Mouse (Mus musculus): ENCODE results near the gene Dennd1a. TPM values are rescaled to one million over a fixed set of nuclear protein-coding genes. Genes with fewer than 3 reads are reported as not detected.

Gene Dennd1a
- polyA plus RNA-seq, 1 experiment: 21.6 TPM

- no peaks in the 10 kb centered on the region for H3K36me3 ChIP-seq (ENCODE audit: control insufficient read depth, insufficient read depth, low read length)
- H3K27me3 ChIP-seq (ENCODE audit: control insufficient read depth, insufficient read depth, low read length): no peaks in the 10 kb centered on the region
- H3K4me1 ChIP-seq (ENCODE audit: control insufficient read depth, insufficient read depth, low read length): peaks cover 18% of the 10 kb centered on the region
- no peak overlapping the region for H3K27ac ChIP-seq (ENCODE audit: control insufficient read depth, insufficient read depth, low read depth, low read length)
- H3K4me3 ChIP-seq (ENCODE audit: control insufficient read depth, low read depth, low read length): no peak overlapping the region
- TF ChIP-seq POLR2A (IDR thresholded peaks at IDR 0.05; ENCODE audit: control insufficient read depth, low read depth, low read length) (no peak), CTCF (IDR thresholded peaks at IDR 0.05; ENCODE audit: control insufficient read depth, insufficient read depth, insufficient replicate concordance, low read depth, low read length) (no peak)
Observed at GRCm38 (mm10) chr2:37789995-37790394, 497.2 kb downstream of the Dennd1a start.

- H3K27ac ChIP-seq (ENCODE audit: control insufficient read depth, insufficient read depth, low read depth, low read length): no peak overlapping the region
- no peaks in the 10 kb centered on the region for H3K36me3 ChIP-seq (ENCODE audit: control insufficient read depth, insufficient read depth, low read length)
- no peaks in the 10 kb centered on the region for H3K27me3 ChIP-seq (ENCODE audit: control insufficient read depth, insufficient read depth, low read length)
- H3K4me3 ChIP-seq (ENCODE audit: control insufficient read depth, low read depth, low read length): no peak overlapping the region
- H3K4me1 ChIP-seq (ENCODE audit: control insufficient read depth, insufficient read depth, low read length): peaks cover 18% of the 10 kb centered on the region
- TF ChIP-seq POLR2A (IDR thresholded peaks at IDR 0.05; ENCODE audit: control insufficient read depth, low read depth, low read length) (no peak), CTCF (IDR thresholded peaks at IDR 0.05; ENCODE audit: control insufficient read depth, insufficient read depth, insufficient replicate concordance, low read depth, low read length) (no peak)
Observed at GRCm38 (mm10) chr2:37789029-37789428, 498.2 kb downstream of the Dennd1a start.

DNA sequence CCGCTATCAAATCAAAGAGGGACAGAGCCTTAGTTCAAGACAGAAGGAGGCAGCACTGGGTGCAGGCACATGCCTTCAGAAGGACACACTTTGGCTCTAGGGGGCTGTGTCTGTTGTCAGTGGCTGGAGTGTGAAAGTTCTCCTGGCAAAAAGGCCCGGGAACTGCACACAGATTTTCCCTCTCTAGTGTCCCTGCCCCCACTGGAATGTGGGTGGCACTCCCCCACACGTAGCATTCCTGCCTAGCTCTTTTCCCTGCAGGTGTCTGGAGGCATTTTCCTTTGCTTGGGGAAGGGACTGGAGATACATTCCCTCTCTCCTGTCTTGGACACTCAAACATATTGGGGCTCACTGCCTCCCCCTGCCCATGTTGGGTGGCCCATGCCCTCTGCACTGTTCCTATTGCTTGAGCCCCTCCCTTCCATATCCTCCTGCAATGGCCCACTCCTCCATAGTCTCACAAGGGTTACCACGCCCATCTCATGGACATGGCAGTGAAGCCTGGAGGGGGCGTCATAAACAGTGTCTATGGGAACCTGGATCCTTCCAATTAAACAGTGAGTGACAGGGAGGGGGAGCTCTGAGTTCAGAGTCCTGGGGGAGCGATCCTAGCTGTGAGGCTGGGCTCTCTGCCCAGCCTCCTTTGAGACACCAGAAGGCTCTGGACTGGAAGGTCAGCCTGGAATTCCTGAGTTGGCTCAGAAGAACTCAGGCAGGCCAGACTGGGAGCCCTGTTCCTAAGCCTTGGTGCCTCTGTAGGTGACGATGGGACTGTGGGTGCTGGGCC, 498.8 kb downstream of the Dennd1a start:
- Histone ChIP-seq H3K27ac (ENCODE audit: control insufficient read depth, insufficient read depth, low read depth, low read length) (no peak overlapping the region), H3K4me3 (ENCODE audit: control insufficient read depth, low read depth, low read length) (no peak overlapping the region), H3K4me1 (ENCODE audit: control insufficient read depth, insufficient read depth, low read length) (peaks cover 14% of the 10 kb centered on the region), H3K36me3 (ENCODE audit: control insufficient read depth, insufficient read depth, low read length) (no peaks in the 10 kb centered on the region), H3K27me3 (ENCODE audit: control insufficient read depth, insufficient read depth, low read length) (no peaks in the 10 kb centered on the region)
- TF ChIP-seq POLR2A (IDR thresholded peaks at IDR 0.05; ENCODE audit: control insufficient read depth, low read depth, low read length): no peak
- no peak for TF ChIP-seq CTCF (IDR thresholded peaks at IDR 0.05; ENCODE audit: control insufficient read depth, insufficient read depth, insufficient replicate concordance, low read depth, low read length)

GRCm38 (mm10) chr2:37786461-37786860, 500.7 kb downstream of the Dennd1a start:
- Histone ChIP-seq H3K4me1 (ENCODE audit: control insufficient read depth, insufficient read depth, low read length) (peaks cover 8% of the 10 kb centered on the region), H3K27me3 (ENCODE audit: control insufficient read depth, insufficient read depth, low read length) (no peaks in the 10 kb centered on the region), H3K4me3 (ENCODE audit: control insufficient read depth, low read depth, low read length) (peak overlapping the region; percentile 70), H3K27ac (ENCODE audit: control insufficient read depth, insufficient read depth, low read depth, low read length) (no peak overlapping the region), H3K36me3 (ENCODE audit: control insufficient read depth, insufficient read depth, low read length) (no peaks in the 10 kb centered on the region)
- TF ChIP-seq POLR2A (IDR thresholded peaks at IDR 0.05; ENCODE audit: control insufficient read depth, low read depth, low read length): no peak
- TF ChIP-seq CTCF (IDR thresholded peaks at IDR 0.05; ENCODE audit: control insufficient read depth, insufficient read depth, insufficient replicate concordance, low read depth, low read length): no peak

GRCm38 (mm10) chr2:37784473-37784872, 502.7 kb downstream of the Dennd1a start:
- H3K4me1 ChIP-seq (ENCODE audit: control insufficient read depth, insufficient read depth, low read length): peaks cover 9% of the 10 kb centered on the region
- H3K36me3 ChIP-seq (ENCODE audit: control insufficient read depth, insufficient read depth, low read length): no peaks in the 10 kb centered on the region
- TF ChIP-seq POLR2A (IDR thresholded peaks at IDR 0.05; ENCODE audit: control insufficient read depth, low read depth, low read length): no peak
- no peak for TF ChIP-seq CTCF (IDR thresholded peaks at IDR 0.05; ENCODE audit: control insufficient read depth, insufficient read depth, insufficient replicate concordance, low read depth, low read length)
- no peak overlapping the region for H3K27ac ChIP-seq (ENCODE audit: control insufficient read depth, insufficient read depth, low read depth, low read length)
- H3K4me3 ChIP-seq (ENCODE audit: control insufficient read depth, low read depth, low read length): no peak overlapping the region
- no peaks in the 10 kb centered on the region for H3K27me3 ChIP-seq (ENCODE audit: control insufficient read depth, insufficient read depth, low read length)

DNA sequence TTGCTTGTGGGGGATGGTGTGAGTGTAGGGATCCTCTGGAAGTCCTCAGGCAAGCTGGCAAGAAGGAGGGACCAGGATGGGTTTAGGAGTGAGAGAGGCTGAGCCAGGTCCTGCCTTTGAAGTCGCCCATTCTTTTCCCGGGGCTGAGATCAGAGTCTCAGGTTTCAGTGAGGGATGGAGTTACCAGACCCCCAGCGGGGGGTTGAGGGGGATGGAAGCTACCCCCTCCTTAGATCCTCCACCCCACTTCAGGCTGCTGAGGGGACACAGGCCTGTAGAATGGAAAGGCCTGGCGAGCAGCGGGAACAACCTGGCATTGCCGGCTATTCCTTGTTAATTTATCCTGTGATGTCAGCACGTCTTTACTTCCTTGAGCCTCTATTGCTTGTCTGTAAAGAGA, 505.2 kb downstream of the Dennd1a start:
- Histone ChIP-seq H3K4me1 (ENCODE audit: control insufficient read depth, insufficient read depth, low read length) (peaks cover 9% of the 10 kb centered on the region), H3K27ac (ENCODE audit: control insufficient read depth, insufficient read depth, low read depth, low read length) (no peak overlapping the region), H3K4me3 (ENCODE audit: control insufficient read depth, low read depth, low read length) (no peak overlapping the region), H3K36me3 (ENCODE audit: control insufficient read depth, insufficient read depth, low read length) (no peaks in the 10 kb centered on the region), H3K27me3 (ENCODE audit: control insufficient read depth, insufficient read depth, low read length) (no peaks in the 10 kb centered on the region)
- TF ChIP-seq CTCF (IDR thresholded peaks at IDR 0.05; ENCODE audit: control insufficient read depth, insufficient read depth, insufficient replicate concordance, low read depth, low read length) (no peak), POLR2A (IDR thresholded peaks at IDR 0.05; ENCODE audit: control insufficient read depth, low read depth, low read length) (no peak)

DNA sequence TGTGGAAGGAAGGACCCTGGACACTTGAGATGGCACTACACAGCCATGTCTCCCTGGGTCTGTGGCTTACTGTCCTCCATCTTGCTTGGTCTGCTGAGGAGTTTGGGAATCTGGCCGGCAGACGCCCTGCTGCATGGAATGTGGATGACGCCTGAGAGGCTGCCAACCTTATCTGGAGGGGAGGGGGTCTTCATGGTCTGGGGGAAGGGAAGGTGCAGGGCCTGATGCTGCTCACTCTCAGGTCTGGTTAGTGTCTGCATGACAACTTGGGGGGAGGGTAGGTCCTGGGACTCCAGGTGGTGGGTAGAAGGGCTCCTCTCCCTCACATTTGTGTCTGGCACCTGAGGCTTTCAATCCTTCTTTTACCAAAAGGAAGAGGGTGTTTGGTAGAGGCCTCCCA, 505.8 kb downstream of the Dennd1a start:
- no peaks in the 10 kb centered on the region for H3K36me3 ChIP-seq (ENCODE audit: control insufficient read depth, insufficient read depth, low read length)
- no peaks in the 10 kb centered on the region for H3K27me3 ChIP-seq (ENCODE audit: control insufficient read depth, insufficient read depth, low read length)
- no peak overlapping the region for H3K27ac ChIP-seq (ENCODE audit: control insufficient read depth, insufficient read depth, low read depth, low read length)
- H3K4me3 ChIP-seq (ENCODE audit: control insufficient read depth, low read depth, low read length): no peak overlapping the region
- no peak for TF ChIP-seq POLR2A (IDR thresholded peaks at IDR 0.05; ENCODE audit: control insufficient read depth, low read depth, low read length)
- H3K4me1 ChIP-seq (ENCODE audit: control insufficient read depth, insufficient read depth, low read length): peaks cover 11% of the 10 kb centered on the region
